Mouse (Mus musculus): Measurements from ENCODE around the gene Crk.

DNA sequence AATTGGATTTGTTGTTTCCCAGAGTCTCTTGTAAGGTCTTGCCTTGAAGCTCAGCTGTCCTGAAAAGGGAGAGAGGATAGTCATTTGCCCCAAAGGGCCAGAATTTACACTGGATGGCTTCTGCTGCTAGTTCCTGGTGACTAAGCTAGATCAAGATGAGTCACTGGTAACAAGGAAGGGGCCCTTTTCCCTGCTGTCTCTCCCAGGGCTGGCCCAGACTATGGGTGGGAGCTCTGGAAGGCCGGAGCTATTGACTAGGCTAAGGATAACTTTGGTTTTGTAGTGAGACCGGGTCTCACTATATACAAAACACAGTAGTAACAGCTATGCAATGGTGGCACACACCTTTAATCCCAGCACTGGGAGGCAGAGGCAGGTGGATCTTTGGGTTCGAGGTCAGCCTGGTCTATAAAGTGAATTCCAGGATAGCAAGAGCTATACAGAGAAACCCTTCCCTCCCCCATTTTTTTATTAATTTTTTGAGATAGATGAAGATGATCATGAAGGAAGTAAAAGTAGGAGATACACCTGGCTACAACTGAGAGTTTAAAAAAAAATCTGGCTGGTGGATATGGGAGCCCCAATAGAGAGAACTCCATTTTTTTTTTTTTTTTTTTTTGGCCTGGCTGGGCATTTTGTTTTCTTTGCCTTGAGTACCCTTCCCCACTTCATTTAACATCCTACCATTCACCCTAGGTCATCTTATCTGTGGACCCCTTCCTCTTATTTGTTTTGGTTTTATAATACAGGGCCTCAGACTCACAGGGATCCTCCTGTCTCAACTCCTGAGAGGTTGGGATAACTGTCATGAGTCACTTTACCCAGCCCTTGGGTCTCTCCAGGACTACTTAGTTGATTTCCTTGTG, 945 bp upstream of the Crk start:
- no peak for TF ChIP-seq EP300 (IDR thresholded peaks at IDR 0.05; ENCODE audit: low read depth)
- TF ChIP-seq CTCF (IDR thresholded peaks at IDR 0.05; ENCODE audit: low read depth): no peak

All from liver, postnatal 0 days (tissue).